Mouse (Mus musculus) thymus, postnatal 4 days (tissue): ENCODE measurements around the gene Vmn2r69.

Experiments used
- DNase-seq: peaks from one replicate; pipeline ENCODE4 v3.0.0; 2021

Vmn2r69 gene

DNA sequence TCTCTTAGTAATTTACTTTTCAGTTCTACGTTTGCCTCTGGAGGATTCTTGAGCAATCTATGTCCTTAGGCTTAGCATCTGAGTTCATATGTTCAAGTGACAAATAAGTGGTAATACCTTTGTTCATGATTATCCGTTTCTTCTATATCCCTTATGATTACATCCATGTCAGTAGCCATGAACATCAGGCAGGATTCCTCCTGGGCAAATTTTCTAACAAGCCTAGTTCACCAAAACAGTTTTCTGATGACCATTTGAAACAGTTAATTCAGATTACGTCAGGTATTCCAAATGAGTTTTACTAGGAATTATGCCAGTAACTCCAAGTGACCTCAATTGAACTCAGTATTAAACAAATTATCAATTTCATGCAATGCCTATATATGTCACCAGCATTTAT, at the start of gene Vmn2r69:
Gene Vmn2r69, minus strand, starts transcription at position 101 of the 400 bp plus-strand sequence.
- DNase-seq = no peak
